Comparison of ENCODE assay signal across 21 mouse cellular contexts in genomic region chr2:164917371-164917770, GRCm38 (mm10). TPM values are rescaled to one million over a fixed set of nuclear protein-coding genes. Genes with fewer than 3 reads are reported as not detected.
DNase-seq lines count a peak whose midpoint lies in the region; ATAC-seq and TF ChIP-seq lines count a peak whose summit lies in the region.
"Had no signal": no experiment of that assay in that cellular context is flagged by ENCODE, and none has a peak within 500 bp of the region (broad histone marks: within the 10 kb centered on the region; RNA-seq: fewer than 3 reads in every experiment).

No protein-coding gene starts in this region.

- no peak for TF ChIP-seq CTCF in thymus, adult 2 months (IDR thresholded peaks at IDR 0.05; ENCODE audit: borderline replicate concordance, control insufficient read depth, extremely low read depth, insufficient read depth, low read length, poor library complexity)
- TF ChIP-seq CTCF in heart, adult 2 months (IDR thresholded peaks at IDR 0.05), result no peak

- H3K27me3 ChIP-seq in thymus, adult 2 months (ENCODE audit: control insufficient read depth, insufficient read depth, low read length), result no peaks in the 10 kb centered on the region
- no peaks in the 10 kb centered on the region for H3K27me3 ChIP-seq in heart, adult 2 months (ENCODE audit: control insufficient read depth, insufficient read depth, low read length)
- H3K27me3 ChIP-seq: embryonic facial prominence, embryonic 12.5 days; forebrain, embryonic 12.5 days; heart, embryonic 12.5 days; Patski had no signal

- intact Hi-C loops in heart, adult 2 months (cut with DNase I), result no loop called here

- H3K36me3 ChIP-seq in thymus, adult 2 months (ENCODE audit: control insufficient read depth, insufficient read depth, low read length), result peaks cover 9% of the 10 kb centered on the region
- H3K36me3 ChIP-seq in heart, adult 2 months (ENCODE audit: control insufficient read depth, insufficient read depth, low read length), result no peaks in the 10 kb centered on the region

- H3K79me2 ChIP-seq in heart, adult 2 months (replicated peaks; ENCODE audit: control insufficient read depth, insufficient read depth, low read length), result no peaks in the 10 kb centered on the region

- no peak overlapping the region for H3K4me3 ChIP-seq in thymus, adult 2 months (ENCODE audit: control insufficient read depth, insufficient read depth, low read length)
- H3K4me3 ChIP-seq in heart, adult 2 months, result no peak overlapping the region
- H3K4me3 ChIP-seq: embryonic facial prominence, embryonic 12.5 days; forebrain, embryonic 12.5 days; heart, embryonic 12.5 days; hindbrain, embryonic 10.5 days had no signal

- H3K4me1 ChIP-seq in thymus, adult 2 months (replicated peaks; ENCODE audit: control insufficient read depth, insufficient read depth, low read length), result peaks cover 22% of the 10 kb centered on the region
- H3K4me1 ChIP-seq in heart, adult 2 months (ENCODE audit: control insufficient read depth, insufficient read depth, low read length), result peaks cover 3% of the 10 kb centered on the region

- DNase-seq in thymus, adult 2 months, result peak; percentile 24
- DNase-seq in thymus, postnatal 10 days (ENCODE audit: low spot score in 2 of 2), result no peak
- peak; percentile 80 for DNase-seq in ES-CJ7 (ENCODE audit: low read depth, low spot score)
- DNase-seq in R1 (ENCODE audit: low read depth, low spot score), result peak; percentile 80
- DNase-seq in heart, adult 2 months, result no peak
- no peak for DNase-seq in urinary bladder, postnatal 4 days (ENCODE audit: low spot score in 2 of 2)
- DNase-seq in cerebellum, postnatal 36 days, result no peak
- DNase-seq: adrenal gland, adult 8-10 months; adrenal gland, postnatal 36 days; cerebellum, adult 2 months; cerebellum, postnatal 10 days; gastrocnemius, postnatal 10 days; heart, adult 18-20 months had no signal

- WGBS in thymus, adult 2 months, result 53% methylated on average over 10 of the region's 10 CpGs
- WGBS in heart, adult 2 months, result 77% methylated on average over 10 of the region's 10 CpGs

- 0 out of 2 replicates have a peak, but pooled peaks have one; percentile 2 for ATAC-seq in monocyte, adult 5-6 weeks (replicated peaks; ENCODE audit: insufficient number of reproducible peaks, low FRiP score, low TSS enrichment, poor library complexity, severe bottlenecking)
- ATAC-seq: inflammation-experienced regulatory T-cells, adult 6 months; Patski had no signal

- TF ChIP-seq POLR2A in thymus, adult 2 months (IDR thresholded peaks at IDR 0.05; ENCODE audit: control insufficient read depth, extremely low read depth, insufficient read depth, low read length, poor library complexity), result no peak
- TF ChIP-seq POLR2A in heart, adult 2 months (IDR thresholded peaks at IDR 0.05; ENCODE audit: insufficient read depth, low read depth, low read length), result no peak

- TF ChIP-seq EP300 in heart, adult 2 months (IDR thresholded peaks at IDR 0.05; ENCODE audit: insufficient read depth, low read depth, low read length), result no peak

- H3K9ac ChIP-seq in heart, adult 2 months (ENCODE audit: low read depth, low read length), result no peak overlapping the region
- H3K9ac ChIP-seq: embryonic facial prominence, embryonic 12.5 days; heart, embryonic 12.5 days; hindbrain, embryonic 14.5 days had no signal

- H3K27ac ChIP-seq in thymus, adult 2 months (ENCODE audit: control insufficient read depth, insufficient read depth, low read length), result no peak overlapping the region
- H3K27ac ChIP-seq in heart, adult 2 months, result no peak overlapping the region
- H3K27ac ChIP-seq: embryonic facial prominence, embryonic 12.5 days; forebrain, embryonic 12.5 days; hindbrain, embryonic 14.5 days had no signal

RNA-seq across cellular contexts. Expression of gene Zfp335, which starts 5.8 kb away (rescaled TPM):
- 92.6 and 99.0 TPM in 2 replicates for polyA plus RNA-seq in thymus, adult 2 months (2012; rRNA removed)
- total RNA-seq in monocyte, adult 5-6 weeks (2017), result 9.1 to 21.0 TPM (median 12.5 TPM) in 3 replicates
- 1 to 10 TPM; 8.0 to 8.2 TPM for total RNA-seq in heart, adult 2 months (2021)
- polyA plus RNA-seq in heart, adult 2 months (2012; rRNA removed), result 14.0 and 14.3 TPM in 2 replicates

RNA-seq across cellular contexts. Expression of gene Mmp9, which starts 23.2 kb away (rescaled TPM):
- 29.1 and 31.7 TPM in 2 replicates for polyA plus RNA-seq in thymus, adult 2 months (2012; rRNA removed)
- 1.7 to 19.4 TPM (median 15.0 TPM) in 3 replicates for total RNA-seq in monocyte, adult 5-6 weeks (2017)
- under 1 TPM; 0.93 to 0.99 TPM for total RNA-seq in heart, adult 2 months (2021)
- polyA plus RNA-seq in heart, adult 2 months (2012; rRNA removed), result 3.5 and 5.1 TPM in 2 replicates

RNA-seq across cellular contexts. Expression of gene Pcif1, which starts 38.3 kb away (rescaled TPM):
- polyA plus RNA-seq in thymus, adult 2 months (2012; rRNA removed), result 79.7 and 87.9 TPM in 2 replicates
- total RNA-seq in monocyte, adult 5-6 weeks (2017), result 60.0 to 62.1 TPM (median 60.1 TPM) in 3 replicates
- 10 to 100 TPM; 25.7 to 31.8 TPM for total RNA-seq in heart, adult 2 months (2021)
- 18.4 and 20.8 TPM in 2 replicates for polyA plus RNA-seq in heart, adult 2 months (2012; rRNA removed)

RNA-seq across cellular contexts. Expression of gene Slc12a5, which starts 43.2 kb away (rescaled TPM):
- polyA plus RNA-seq in thymus, adult 2 months (2012; rRNA removed), result 0.70 and 1.3 TPM in 2 replicates
- 0.11 to 1.7 TPM (median 0.29 TPM) in 3 replicates for total RNA-seq in monocyte, adult 5-6 weeks (2017)
- total RNA-seq in heart, adult 2 months (2021), result 1 to 10 TPM; 2.2 to 2.3 TPM
- polyA plus RNA-seq in heart, adult 2 months (2012; rRNA removed), result 1.5 TPM in 2 replicates

RNA-seq across cellular contexts. Expression of gene Pltp, which starts 59.9 kb away (rescaled TPM):
- 227 and 263 TPM in 2 replicates for polyA plus RNA-seq in thymus, adult 2 months (2012; rRNA removed)
- total RNA-seq in monocyte, adult 5-6 weeks (2017), result 37.3 to 58.3 TPM (median 46.8 TPM) in 3 replicates
- total RNA-seq in heart, adult 2 months (2021), result 10 to 100 TPM; 33.8 to 36.1 TPM
- 57.4 and 71.2 TPM in 2 replicates for polyA plus RNA-seq in heart, adult 2 months (2012; rRNA removed)

Comparison
In these comparisons a context has a peak if more than half of its experiments do, and no peak if none do; other contexts are left out.
1. DNase-seq: peak in thymus, adult 2 months (single experiment), ES-CJ7 (single experiment) and R1 (single experiment); none in thymus, postnatal 10 days (0 of 2), heart, adult 2 months (0 of 2), urinary bladder, postnatal 4 days (0 of 2) and cerebellum, postnatal 36 days (0 of 2).